Mouse (Mus musculus) lung, adult 2 months (tissue): ENCODE measurements at regions not wholly inside any gene's neighbourhood (a gene's known extent, or its start where the extent isn't known, plus 50 kb on each side); places are given as distances from the start of the nearest gene placed in this dataset.

Experiments
- DNase-seq: peaks from one replicate; pipeline ENCODE4 v3.0.0; 2022
- H3K4me1 ChIP-seq: fragments of 200-500 bp; 2 replicates; pipeline ENCODE4 v1.6.1; 2011; ENCODE audit warnings: low read length; ENCODE audit not compliant: control insufficient read depth, insufficient read depth
- H3K4me3 ChIP-seq: fragments of 200-500 bp; replicated peaks from 2 replicates; pipeline ENCODE3; 2011; ENCODE audit warnings: low read depth, mild to moderate bottlenecking, control low read depth, low read length; ENCODE audit errors: extremely low read depth
- CTCF ChIP-seq: fragments of 200-500 bp; IDR thresholded peaks from 2 replicates; pipeline ENCODE4 v1.5.1; 2011; ENCODE audit warnings: mild to moderate bottlenecking, low read length, control low read depth; ENCODE audit not compliant: insufficient read depth
- POLR2A ChIP-seq: fragments of 200-500 bp; IDR thresholded peaks from 2 replicates; pipeline ENCODE4 v1.6.1; 2011; ENCODE audit warnings: low read depth, mild to moderate bottlenecking, control low read depth, low read length, borderline replicate concordance; ENCODE audit errors: extremely low read depth
- WGBS: fragments of 180-500 bp; shearing (Covaris S2); methylation state at CpG from one replicate; pipeline ENCODE4 v1.1.7; 2018; 5-methylcytosine and 5-hydroxymethylcytosine counted together

DNA sequence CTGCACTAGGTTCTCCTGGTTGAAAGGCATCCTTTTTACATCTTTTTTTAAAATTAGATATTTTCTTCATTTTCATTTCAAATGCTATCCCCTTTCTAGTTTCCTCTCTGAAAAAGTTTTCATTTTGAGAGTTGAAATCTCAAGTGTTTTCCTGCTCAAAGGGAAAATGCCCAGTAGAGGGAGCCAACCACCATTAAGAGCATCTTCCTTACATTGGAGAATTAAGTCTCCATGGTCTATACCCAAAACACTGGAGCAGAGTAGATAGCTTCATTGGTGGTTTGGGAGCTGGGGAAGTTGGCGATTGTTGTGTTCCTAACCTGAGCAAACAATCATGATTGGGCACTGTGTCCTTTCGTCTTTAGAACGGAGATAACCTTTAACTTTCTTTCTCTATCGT lies 483.8 kb upstream of the Tnc start:
- TF ChIP-seq POLR2A = no peak
- no peak for TF ChIP-seq CTCF
- H3K4me3 ChIP-seq = no peak overlapping the region
- DNase-seq = no peak
- 69% methylated on average over 4 of the region's 4 CpGs for WGBS
- H3K4me1 ChIP-seq = no peaks in the 10 kb centered on the region

DNA sequence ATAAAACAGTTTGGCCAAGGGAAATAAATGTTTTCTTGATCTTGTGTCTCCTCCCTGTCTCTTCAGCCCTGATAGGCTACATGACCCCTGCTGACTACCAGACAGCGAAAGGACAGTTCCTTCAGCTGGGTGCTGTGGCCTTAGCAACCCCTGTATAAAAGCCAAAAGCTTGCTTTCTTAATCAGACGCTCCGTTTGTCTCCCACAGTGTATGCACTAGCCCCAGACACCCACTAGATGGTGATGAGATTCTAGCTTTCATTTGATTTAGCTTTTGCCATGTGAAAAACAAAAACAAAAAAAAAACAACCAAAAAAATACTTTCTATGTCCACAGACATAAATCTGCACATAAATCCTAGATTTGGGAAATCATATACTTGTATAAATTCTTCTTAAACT lies 486.2 kb upstream of the Tnc start:
- H3K4me3 ChIP-seq = no peak overlapping the region
- TF ChIP-seq CTCF (no peak), POLR2A (no peak)
- DNase-seq = no peak
- H3K4me1 ChIP-seq = no peaks in the 10 kb centered on the region
- WGBS = 47% methylated on average over 3 of the region's 3 CpGs

DNA sequence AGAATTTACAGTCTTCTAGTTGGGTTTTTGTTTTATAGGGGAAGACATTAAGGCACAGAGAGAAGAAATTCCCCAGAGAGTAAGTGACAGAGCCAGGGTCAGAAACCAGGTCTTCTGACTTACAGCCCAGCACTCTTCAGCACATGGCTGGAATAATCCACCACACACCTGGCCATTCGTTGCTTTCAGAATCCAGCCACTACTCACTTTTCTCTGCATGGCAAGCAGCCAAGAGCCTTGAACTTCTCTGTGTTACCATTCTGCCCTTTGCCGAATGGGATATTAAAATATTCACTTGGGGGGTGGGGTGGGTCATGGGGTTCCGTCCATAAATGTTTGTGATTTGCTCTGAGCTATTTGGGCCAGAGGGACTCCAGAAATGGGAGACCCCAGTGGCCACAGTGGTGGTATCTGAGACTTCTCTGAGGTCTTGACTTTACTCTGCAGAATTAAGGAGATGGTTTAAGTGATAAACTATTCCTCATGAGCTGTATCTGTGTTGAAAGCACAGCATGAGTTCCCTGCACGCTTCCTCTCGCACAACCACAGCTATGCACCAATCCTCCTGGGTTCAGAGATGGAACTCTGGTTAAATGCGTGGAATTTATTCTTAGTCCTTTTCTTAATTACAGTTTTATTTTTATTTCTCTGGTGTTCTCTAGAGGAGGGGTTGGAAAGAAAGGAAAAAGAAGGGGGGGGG lies 488.9 kb upstream of the Tnc start:
- H3K4me3 ChIP-seq = no peak overlapping the region
- TF ChIP-seq POLR2A (no peak), CTCF (no peak)
- no peaks in the 10 kb centered on the region for H3K4me1 ChIP-seq
- no peak for DNase-seq
- 75% methylated on average over 6 of the region's 6 CpGs for WGBS

DNA sequence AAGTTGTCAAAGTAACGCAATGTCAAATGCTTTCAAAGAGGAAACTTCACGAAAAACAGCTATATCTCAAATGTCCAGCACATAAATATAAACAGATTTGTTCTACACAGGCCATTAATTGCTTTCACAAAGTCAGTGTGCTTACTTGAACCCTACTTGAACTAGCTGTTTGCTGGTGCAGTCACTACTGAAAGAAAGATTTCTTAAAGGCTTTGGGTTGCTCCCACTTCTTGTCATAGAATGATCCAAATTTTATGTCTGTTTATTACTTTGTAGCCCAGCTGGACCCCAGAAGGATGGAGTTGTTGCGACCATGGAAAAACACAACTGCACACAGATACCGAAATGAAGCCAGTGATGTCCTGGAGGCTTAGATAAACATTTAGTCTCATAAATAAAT lies 491.2 kb upstream of the Tnc start:
- 73% methylated on average over 4 of the region's 4 CpGs for WGBS
- no peak for DNase-seq
- Histone ChIP-seq H3K4me1 (no peaks in the 10 kb centered on the region), H3K4me3 (no peak overlapping the region)
- TF ChIP-seq CTCF = no peak
- TF ChIP-seq POLR2A = no peak

DNA sequence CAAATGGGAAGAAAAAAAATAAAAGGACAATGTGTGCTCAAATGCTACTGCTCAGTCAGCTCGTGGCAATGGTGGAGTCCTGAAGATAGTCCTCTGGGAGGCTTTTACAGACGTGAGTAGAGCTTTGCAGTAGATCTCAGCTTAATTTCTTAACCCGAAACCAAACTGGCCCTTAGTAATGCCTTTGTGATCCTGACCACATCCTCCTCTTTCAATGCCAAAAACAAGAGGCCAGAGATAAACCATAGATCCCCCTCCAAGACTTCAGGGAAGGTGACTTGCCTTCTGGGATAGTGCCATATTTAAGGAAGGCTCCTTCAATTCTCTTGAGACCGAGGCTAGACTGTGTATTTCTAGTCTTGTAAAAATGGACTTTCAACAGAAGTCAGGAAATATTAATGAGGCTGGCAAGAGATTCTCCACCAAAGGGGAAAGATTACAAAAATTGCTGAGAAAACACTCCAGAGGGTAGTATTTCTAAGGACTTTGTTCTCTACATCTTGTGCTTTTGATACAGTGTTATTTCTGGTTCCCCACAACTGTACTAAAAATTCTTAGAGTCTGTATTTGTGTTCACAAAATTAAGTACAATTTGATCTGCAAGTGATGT lies 497.9 kb upstream of the Tnc start:
- H3K4me3 ChIP-seq = no peak overlapping the region
- TF ChIP-seq POLR2A (no peak), CTCF (no peak)
- DNase-seq = no peak
- WGBS = 64% methylated on average over 4 of the region's 4 CpGs
- no peaks in the 10 kb centered on the region for H3K4me1 ChIP-seq

DNA sequence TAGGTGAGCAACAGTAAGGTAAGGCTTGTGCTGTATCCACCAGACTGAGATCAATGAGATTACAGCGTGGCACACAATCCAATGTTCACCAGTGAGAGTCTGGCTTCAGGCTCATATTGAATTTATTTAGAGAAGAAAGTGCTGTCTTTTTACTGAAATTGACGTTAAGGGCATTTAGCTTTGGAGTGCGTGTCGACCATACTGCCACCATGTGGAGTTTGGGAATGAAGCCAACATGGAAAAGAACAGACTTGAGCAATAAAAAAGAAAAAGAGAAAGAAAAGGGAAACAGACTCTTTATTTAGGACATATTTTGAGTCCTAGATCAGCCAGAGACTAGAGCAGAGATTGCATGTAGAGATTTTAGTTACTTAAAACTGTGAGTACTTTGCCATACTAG lies 499.6 kb upstream of the Tnc start:
- WGBS = 71% methylated on average over 4 of the region's 4 CpGs
- H3K4me3 ChIP-seq = no peak overlapping the region
- DNase-seq = no peak

DNA sequence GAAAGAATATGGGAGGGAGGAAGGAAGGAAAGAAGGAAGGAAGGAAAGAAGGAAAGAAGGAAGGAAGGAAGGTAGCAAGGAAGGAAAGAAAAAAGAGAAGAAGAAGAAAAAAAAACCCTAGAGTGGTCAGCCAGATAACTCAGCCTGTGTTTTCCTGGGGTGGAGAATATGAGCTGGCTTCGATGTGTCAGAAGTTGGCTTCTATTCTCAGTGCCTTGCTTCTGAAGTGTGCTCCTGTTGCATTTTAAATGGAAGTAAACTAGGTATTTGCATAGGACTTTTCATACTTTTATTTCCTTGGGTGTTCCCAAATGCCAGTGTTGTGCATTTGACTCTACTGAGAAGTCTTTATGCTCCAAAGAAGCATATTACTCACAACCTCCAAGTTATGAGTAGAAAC lies 515.7 kb upstream of the Tnc start:
- WGBS = 74% methylated on average over 1 of the region's 1 CpGs
- no peak for DNase-seq

More for the DNA sequence above, 499.6 kb upstream of the Tnc start:
- no peaks in the 10 kb centered on the region for H3K4me1 ChIP-seq
- TF ChIP-seq CTCF (no peak), POLR2A (no peak)

DNA sequence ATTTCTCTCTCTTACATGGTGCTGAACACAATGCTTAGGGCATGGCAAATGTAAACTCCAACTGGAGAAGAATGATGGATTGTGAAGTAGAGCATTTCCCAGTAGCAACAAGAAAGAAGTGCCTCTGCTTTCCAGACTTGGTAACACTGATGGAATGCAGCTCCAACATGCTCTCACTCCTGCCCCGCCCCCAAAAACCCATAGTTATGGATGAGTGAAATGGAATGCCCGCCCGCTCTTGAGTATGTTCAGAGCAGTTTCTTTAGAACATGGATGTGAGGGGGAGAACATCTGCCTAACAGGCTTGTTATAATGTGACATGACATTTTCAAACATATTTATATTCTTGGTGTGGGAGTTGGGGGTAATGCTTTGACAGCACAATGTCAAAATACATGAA lies 517.2 kb upstream of the Tnc start:
- TF ChIP-seq POLR2A (no peak), CTCF (no peak)
- no peak for DNase-seq
- WGBS = 72% methylated on average over 3 of the region's 3 CpGs

More for the DNA sequence above, 515.7 kb upstream of the Tnc start:
- no peak for TF ChIP-seq POLR2A
- TF ChIP-seq CTCF = no peak
- H3K4me1 ChIP-seq = no peaks in the 10 kb centered on the region
- H3K4me3 ChIP-seq = no peak overlapping the region

DNA sequence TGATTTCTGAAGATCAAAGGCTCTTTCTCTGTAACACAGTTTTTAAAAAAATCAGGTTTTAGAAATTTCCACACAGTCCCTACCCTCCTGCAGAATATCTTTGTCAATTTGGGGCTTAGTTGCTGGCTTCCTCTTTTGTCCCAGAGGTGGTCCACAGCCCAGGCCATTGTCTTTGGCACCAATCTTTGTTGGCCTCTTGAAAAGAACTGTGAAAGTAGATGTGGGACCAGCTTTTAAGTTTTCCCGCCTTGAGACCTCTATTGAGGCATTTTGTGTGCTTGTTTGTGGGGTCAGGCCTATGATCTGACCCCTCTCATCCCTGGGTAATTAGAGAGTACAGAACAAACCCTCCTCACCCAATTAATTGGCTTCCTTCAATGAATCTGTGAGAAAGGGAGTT lies 523.9 kb upstream of the Tnc start:
- H3K4me3 ChIP-seq = no peak overlapping the region
- WGBS = 47% methylated on average over 1 of the region's 1 CpGs
- DNase-seq = no peak
- no peaks in the 10 kb centered on the region for H3K4me1 ChIP-seq
- TF ChIP-seq CTCF = no peak

More for the DNA sequence above, 517.2 kb upstream of the Tnc start:
- Histone ChIP-seq H3K4me3 (no peak overlapping the region), H3K4me1 (no peaks in the 10 kb centered on the region)

DNA sequence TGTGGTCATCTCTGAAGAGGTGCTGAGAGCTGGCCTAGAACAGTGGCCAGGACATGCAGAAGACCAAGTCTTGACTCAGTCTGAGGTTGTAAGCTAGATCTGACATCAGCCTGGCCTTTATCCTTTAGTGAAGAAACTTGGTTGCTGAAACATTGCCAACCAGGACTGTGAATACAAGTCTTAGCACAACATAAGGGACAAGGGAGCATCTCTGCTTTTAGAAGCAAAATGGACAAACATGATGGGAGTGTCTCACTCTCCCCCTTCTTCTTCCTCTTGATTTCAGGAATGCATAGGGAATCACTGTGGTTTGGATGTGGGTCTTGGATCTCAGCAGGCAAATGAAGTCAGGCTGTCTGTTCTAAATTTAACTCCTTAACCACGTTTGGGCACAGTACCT lies 529.1 kb upstream of the Tnc start:
- DNase-seq = no peak
- WGBS = 35% methylated on average over 1 of the region's 1 CpGs

More for the DNA sequence above, 529.1 kb upstream of the Tnc start:
- Histone ChIP-seq H3K4me1 (no peaks in the 10 kb centered on the region), H3K4me3 (no peak overlapping the region)
- TF ChIP-seq POLR2A (no peak), CTCF (no peak)
